Mouse (Mus musculus) megakaryocyte, embryonic 14.5 days (primary cell): ENCODE data around the gene Alas2.

Source experiments
- FLI1 ChIP-seq: IDR thresholded peaks from 2 replicates; pipeline ENCODE4 v1.6.1; 2012; ENCODE audit warnings: low read length, inconsistent platforms, mixed read lengths
- GATA1 ChIP-seq: IDR thresholded peaks from 3 replicates; pipeline ENCODE4 v1.6.1; 2012; ENCODE audit warnings: mixed read lengths, low read length, inconsistent platforms, borderline replicate concordance

GRCm38 (mm10) chrX:150588023-150588764, 41.0 kb downstream of the Alas2 start, which contains the start of gene Pfkfb1:
- TF ChIP-seq FLI1 = no peak
- no peak for TF ChIP-seq GATA1
